Mouse (Mus musculus) myocyte (in vitro differentiated cells): Measurements from ENCODE around the gene Tmem54. TPM values are rescaled to one million over a fixed set of nuclear protein-coding genes. Genes with fewer than 3 reads are reported as not detected.

Experiments
- H3K27me3 ChIP-seq: one replicate; pipeline ENCODE4 v1.6.1; 2011; ENCODE audit not compliant: control insufficient read depth, insufficient read depth, insufficient read length
- H3K36me3 ChIP-seq: one replicate; pipeline ENCODE4 v1.6.1; 2011; ENCODE audit not compliant: control insufficient read depth, insufficient read depth
- H3K4me2 ChIP-seq: one replicate; pipeline ENCODE4 v1.6.1; 2011; ENCODE audit warnings: low read depth, control low read depth
- H3K4me3 ChIP-seq: one replicate; pipeline ENCODE4 v1.5.1; 2011; ENCODE audit warnings: mild to moderate bottlenecking, control low read depth, moderate library complexity
- H3K79me2 ChIP-seq: one replicate; pipeline ENCODE4 v1.6.1; 2011; ENCODE audit not compliant: control insufficient read depth, insufficient read depth
- H3ac ChIP-seq: one replicate; pipeline ENCODE4 v1.6.1; 2011; ENCODE audit not compliant: control insufficient read depth, insufficient read length
- CEBPB ChIP-seq: IDR thresholded peaks from 2 replicates; pipeline ENCODE4 v1.6.1; 2011; ENCODE audit warnings: mild to moderate bottlenecking, moderate library complexity; ENCODE audit not compliant: poor library complexity, insufficient read depth, severe bottlenecking
- E2F4 ChIP-seq: IDR thresholded peaks from one replicate; pipeline ENCODE4 v1.6.1; 2011; ENCODE audit warnings: mild to moderate bottlenecking, control low read depth, moderate library complexity; ENCODE audit not compliant: insufficient read depth
- MAX ChIP-seq: IDR thresholded peaks from one replicate; pipeline ENCODE4 v1.6.1; 2011; ENCODE audit warnings: low read depth, mild to moderate bottlenecking, control low read depth
- MYOD1 ChIP-seq, 3 experiments: IDR thresholded peaks; one replicate each; pipeline ENCODE4 v1.6.1; 2011; ENCODE audit warnings: control low read depth in 2 of 3, low read depth in 2 of 3, mild to moderate bottlenecking in 2 of 3, moderate library complexity in 1 of 3; ENCODE audit not compliant: insufficient read length in 2 of 3, control insufficient read depth in 1 of 3
- MYOG ChIP-seq, 3 experiments: IDR thresholded peaks; one replicate each; pipeline ENCODE4 v1.6.1; 2011; ENCODE audit warnings: control low read depth in 2 of 3, low read depth in 2 of 3, mild to moderate bottlenecking in 2 of 3; ENCODE audit not compliant: insufficient read length in 2 of 3, control insufficient read depth in 1 of 3, insufficient read depth in 1 of 3
- POLR2A ChIP-seq: IDR thresholded peaks from one replicate; pipeline ENCODE4 v1.6.1; 2011; ENCODE audit warnings: low read depth, mild to moderate bottlenecking, control low read depth, moderate library complexity; ENCODE audit not compliant: insufficient read length
- POLR2AphosphoS2 ChIP-seq: IDR thresholded peaks from one replicate; pipeline ENCODE4 v1.6.1; 2011; ENCODE audit warnings: low read depth, control low read depth; ENCODE audit not compliant: insufficient read length
- REST ChIP-seq: IDR thresholded peaks from one replicate; pipeline ENCODE4 v1.6.1; 2011; ENCODE audit warnings: mild to moderate bottlenecking, control low read depth, moderate library complexity; ENCODE audit not compliant: insufficient read depth, insufficient read length
- SRF ChIP-seq: IDR thresholded peaks from one replicate; pipeline ENCODE4 v1.6.1; 2011; ENCODE audit warnings: low read depth; ENCODE audit not compliant: control insufficient read depth, insufficient read length
- TCF12 ChIP-seq: IDR thresholded peaks from one replicate; pipeline ENCODE4 v1.6.1; 2011; ENCODE audit warnings: mild to moderate bottlenecking, control low read depth; ENCODE audit not compliant: poor library complexity, insufficient read depth, severe bottlenecking
- TCF3 ChIP-seq: IDR thresholded peaks from one replicate; pipeline ENCODE4 v1.6.1; 2011; ENCODE audit warnings: low read depth, control low read depth; ENCODE audit not compliant: insufficient read length
- USF1 ChIP-seq: IDR thresholded peaks from one replicate; pipeline ENCODE4 v1.6.1; 2011; ENCODE audit warnings: low read depth, mild to moderate bottlenecking, control low read depth, moderate library complexity
- polyA plus RNA-seq: library from polyadenylated mRNA; unstranded; fragments of >200 nt; fragmentation: generic; extraction: Trizol; gene quantifications from one replicate; pipeline ENCODE4 v1.2.1, GENCODE M21; 2012; ENCODE audit warnings: missing spikeins

The Tmem54 gene
- polyA plus RNA-seq, 1 experiment = 0.41 TPM

DNA sequence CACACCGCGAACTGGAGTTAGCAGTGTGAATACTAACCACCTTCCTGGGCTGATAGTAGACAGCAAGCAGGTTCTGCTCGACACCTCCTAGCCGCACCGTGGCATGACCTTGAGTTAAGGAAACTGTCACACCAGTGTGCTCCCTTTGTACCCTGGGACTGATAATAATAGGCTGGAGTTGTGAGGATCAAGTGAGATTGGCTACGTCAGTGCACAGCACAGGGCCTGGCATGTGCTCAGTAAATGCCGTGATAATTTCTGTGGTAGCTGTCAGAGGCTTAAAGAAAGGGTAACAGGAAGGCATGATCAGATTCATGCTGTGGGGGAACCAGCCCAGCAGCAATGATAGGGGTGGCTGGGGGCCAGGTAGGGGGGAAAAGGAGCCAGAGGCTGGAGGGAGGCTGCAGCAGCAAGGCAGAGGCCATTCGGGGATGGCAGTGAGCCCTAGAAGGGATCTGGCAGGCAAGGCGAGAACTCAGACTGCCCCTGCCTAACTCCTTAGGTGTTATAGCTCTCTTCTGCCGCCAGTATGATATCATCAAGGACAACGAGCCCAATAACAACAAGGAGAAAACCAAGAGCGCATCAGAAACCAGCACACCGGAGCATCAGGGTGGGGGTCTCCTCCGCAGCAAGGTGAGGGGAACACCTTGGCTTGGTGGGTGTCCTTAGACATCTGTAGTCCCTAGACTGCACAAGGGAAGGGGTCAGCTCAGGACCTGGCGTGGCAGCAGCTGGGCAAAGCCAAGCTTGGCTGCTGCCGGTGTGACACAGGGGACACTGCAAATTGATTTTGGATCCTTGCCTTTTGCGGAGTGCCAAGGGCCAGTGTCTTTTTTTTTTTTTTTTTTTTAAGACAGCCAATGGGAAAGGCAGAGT lies 36.5 kb downstream of the Tmem54 start:
- Histone ChIP-seq H3K4me3 (no peak overlapping the region), H3K36me3 (no peaks in the 10 kb centered on the region), H3K27me3 (peaks cover 4% of the 10 kb centered on the region), H3ac (no peak overlapping the region), H3K4me2 (no peak overlapping the region), H3K79me2 (no peaks in the 10 kb centered on the region)
- TF ChIP-seq SRF (no peak), REST (no peak), TCF12 (no peak), TCF3 (no peak), CEBPB (no peak), MYOD1 (IDR thresholded peaks at IDR 0.05; ENCODE audit: control insufficient read depth in 1 of 3, insufficient read length in 2 of 3, low read depth in 2 of 3) (peak in 1 of 3 experiments; percentile 16), MYOG (IDR thresholded peaks at IDR 0.05; ENCODE audit: control insufficient read depth in 1 of 3, insufficient read depth in 1 of 3, insufficient read length in 2 of 3, low read depth in 2 of 3) (peak in 1 of 3 experiments; percentile 21), POLR2AphosphoS2 (no peak)

DNA sequence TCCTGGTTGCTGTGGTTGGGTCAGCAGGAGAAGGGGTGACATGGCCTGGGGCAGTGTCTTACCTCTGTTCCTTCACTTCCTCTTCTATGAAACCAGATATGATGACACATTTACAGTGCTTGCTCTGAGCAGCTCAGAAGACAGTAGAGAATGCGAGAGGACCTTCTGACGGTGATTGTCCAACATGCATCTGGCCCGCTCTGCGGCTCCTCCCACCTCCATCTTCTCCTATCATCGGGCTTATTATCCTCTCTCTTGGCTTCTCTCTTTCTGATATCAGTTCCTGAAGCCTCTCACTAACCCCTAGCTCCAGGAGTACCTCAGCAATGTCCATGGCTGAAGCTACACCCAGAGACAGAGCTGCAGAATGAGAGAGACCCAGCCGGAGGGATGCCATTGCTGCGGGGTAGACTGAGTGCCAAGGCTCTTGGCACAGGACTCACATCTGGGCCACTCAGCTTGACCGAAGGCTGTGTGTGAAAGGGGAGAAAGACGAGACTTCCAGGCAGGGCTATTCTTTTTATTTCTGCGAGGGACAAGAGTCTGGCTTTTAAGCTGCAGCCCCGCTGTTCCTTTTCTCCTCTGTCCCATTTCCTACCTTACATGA lies 37.2 kb downstream of the Tmem54 start:
- no peak overlapping the region for H3ac ChIP-seq
- H3K36me3 ChIP-seq = no peaks in the 10 kb centered on the region
- H3K4me2 ChIP-seq = no peak overlapping the region
- no peaks in the 10 kb centered on the region for H3K79me2 ChIP-seq
- no peak for TF ChIP-seq TCF3
- TF ChIP-seq E2F4 = no peak
- TF ChIP-seq REST = no peak
- no peak for TF ChIP-seq SRF
- no peak for TF ChIP-seq POLR2AphosphoS2
- TF ChIP-seq CEBPB = no peak
- no peak for TF ChIP-seq USF1
- no peak for TF ChIP-seq TCF12
- TF ChIP-seq MYOD1 (IDR thresholded peaks at IDR 0.05; ENCODE audit: control insufficient read depth in 1 of 3, insufficient read length in 2 of 3, low read depth in 2 of 3) = no peak
- TF ChIP-seq MYOG (IDR thresholded peaks at IDR 0.05; ENCODE audit: control insufficient read depth in 1 of 3, insufficient read depth in 1 of 3, insufficient read length in 2 of 3, low read depth in 2 of 3) = no peak
- no peak for TF ChIP-seq POLR2A
- H3K4me3 ChIP-seq = no peak overlapping the region
- no peaks in the 10 kb centered on the region for H3K27me3 ChIP-seq

DNA sequence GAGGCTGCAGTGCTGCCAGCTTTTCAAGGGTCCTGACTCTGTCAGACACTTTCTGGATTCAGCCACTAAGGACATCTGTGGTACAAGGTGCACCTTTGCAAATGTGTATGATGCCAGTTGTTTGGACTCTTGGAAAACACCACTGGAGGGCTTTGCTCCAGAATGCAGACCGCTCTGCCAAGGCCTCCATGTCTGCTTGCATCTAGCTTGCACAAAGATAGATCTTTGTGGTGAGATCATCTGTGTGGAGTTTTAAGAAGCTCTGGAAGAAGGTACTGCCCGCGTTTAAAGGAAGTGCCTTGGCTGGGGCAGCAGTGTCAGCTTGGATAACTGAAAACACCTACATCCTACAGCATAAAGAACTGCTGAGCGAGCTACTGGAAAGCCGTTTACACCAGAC lies 38.2 kb downstream of the Tmem54 start:
- Histone ChIP-seq H3K36me3 (peaks cover 5% of the 10 kb centered on the region), H3ac (no peak overlapping the region), H3K4me2 (no peak overlapping the region), H3K79me2 (no peaks in the 10 kb centered on the region), H3K27me3 (no peaks in the 10 kb centered on the region), H3K4me3 (no peak overlapping the region)
- no peak for TF ChIP-seq TCF12
- TF ChIP-seq SRF = no peak

DNA sequence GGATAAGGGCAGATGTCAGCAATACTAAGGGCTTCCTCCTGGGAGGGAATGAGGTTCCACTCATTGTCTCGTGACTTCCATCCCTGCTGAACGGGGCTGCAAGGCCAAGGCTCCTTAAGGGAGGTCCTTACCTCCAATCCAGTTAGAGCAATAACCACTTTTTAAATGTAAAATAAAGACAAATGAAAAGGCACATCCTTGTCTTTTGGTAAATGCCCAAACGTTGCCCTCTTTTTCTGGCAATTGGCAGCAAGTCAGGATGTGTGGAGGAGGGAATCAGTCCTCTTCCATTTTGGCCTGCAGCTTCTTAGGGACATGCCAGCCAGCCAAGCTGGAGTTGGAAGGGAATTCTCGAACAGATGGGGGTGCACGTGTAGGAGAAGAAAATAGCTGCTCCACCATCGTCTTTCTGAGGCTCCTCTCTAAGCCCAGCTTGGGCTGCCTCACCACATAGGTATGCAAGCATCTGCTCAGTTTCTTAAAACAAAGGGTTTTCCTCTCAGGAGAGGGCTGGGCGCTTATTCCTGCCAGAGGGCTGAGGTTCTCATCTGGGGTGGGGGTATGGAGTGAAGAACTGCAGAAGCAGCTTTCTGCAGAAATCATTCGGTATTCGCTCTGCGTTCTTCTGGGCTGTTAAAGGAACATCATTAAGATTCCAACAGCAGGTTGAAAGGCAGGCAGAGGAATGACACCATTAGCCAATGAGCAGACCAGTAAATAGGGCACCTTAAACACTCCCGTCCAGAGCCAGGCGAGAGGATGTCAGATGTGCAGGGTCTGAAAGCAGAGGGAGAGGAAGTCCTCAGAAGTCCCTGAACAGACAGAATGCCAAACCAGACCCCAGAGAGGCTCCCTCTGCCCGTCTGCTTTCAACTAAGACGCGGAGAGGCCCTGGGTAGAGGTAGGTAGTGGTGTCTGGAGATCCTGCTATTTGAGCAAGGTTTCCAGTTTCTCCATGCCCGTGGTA lies 39.3 kb downstream of the Tmem54 start:
- H3ac ChIP-seq = no peak overlapping the region
- peaks cover 5% of the 10 kb centered on the region for H3K36me3 ChIP-seq
- no peaks in the 10 kb centered on the region for H3K79me2 ChIP-seq
- TF ChIP-seq SRF (no peak), CEBPB (no peak), POLR2AphosphoS2 (no peak), E2F4 (no peak), MYOD1 (IDR thresholded peaks at IDR 0.05; ENCODE audit: control insufficient read depth in 1 of 3, insufficient read length in 2 of 3, low read depth in 2 of 3) (peak in 1 of 3 experiments; percentile 40), MAX (no peak), POLR2A (no peak), MYOG (IDR thresholded peaks at IDR 0.05; ENCODE audit: control insufficient read depth in 1 of 3, insufficient read depth in 1 of 3, insufficient read length in 2 of 3, low read depth in 2 of 3) (peak in 1 of 3 experiments; percentile 58), TCF12 (peak; percentile 7)
- H3K4me2 ChIP-seq = no peak overlapping the region
- H3K4me3 ChIP-seq = no peak overlapping the region
- no peaks in the 10 kb centered on the region for H3K27me3 ChIP-seq
